Mouse (Mus musculus): Measurements from ENCODE around the gene Cpeb3.

- TF ChIP-seq CTCF (IDR thresholded peaks at IDR 0.05; ENCODE audit: control insufficient read depth, insufficient read depth, low read length), result no peak
- TF ChIP-seq POLR2A (IDR thresholded peaks at IDR 0.05; ENCODE audit: borderline replicate concordance, control insufficient read depth, low read depth, low read length), result no peak
Measured at GRCm38 (mm10) chr19:37252104-37252503, 43.7 kb upstream of the Cpeb3 start.

Data from bone marrow, adult 2 months (tissue).